Comparison of ENCODE assay signal across 15 mouse cellular contexts in genomic region chr17:64747461-64747860, GRCm38 (mm10).
"Had no signal": no experiment of that assay in that cellular context is flagged by ENCODE, and none has a peak within 500 bp of the region (broad histone marks: within the 10 kb centered on the region; RNA-seq: fewer than 3 reads in every experiment).

No protein-coding gene starts in this region.

- H3K4me1 ChIP-seq: limb, embryonic 12.5 days; neural tube, embryonic 12.5 days had no signal

- H3K4me3 ChIP-seq: limb, embryonic 12.5 days; lung, embryonic 15.5 days; neural tube, embryonic 12.5 days had no signal

- H3K9me3 ChIP-seq: limb, embryonic 12.5 days; lung, embryonic 15.5 days; neural tube, embryonic 12.5 days had no signal

- H3K9ac ChIP-seq: limb, embryonic 12.5 days; liver, embryonic 14.5 days; lung, embryonic 15.5 days; neural tube, embryonic 12.5 days had no signal

- H3K27me3 ChIP-seq: limb, embryonic 12.5 days; lung, embryonic 15.5 days; neural tube, embryonic 12.5 days had no signal

- ATAC-seq: intestine, postnatal 0 days had no signal

- DNase-seq: layer of hippocampus, adult 9-11 months; layer of hippocampus, postnatal 36 days; midbrain, embryonic 14.5 days; retina, postnatal 1 day; right cerebral cortex, postnatal 4 days; spleen, adult 18-20 months; thymus, adult 18-20 months; thymus, postnatal 25 days had no signal

- H3K27ac ChIP-seq: kidney, postnatal 0 days; limb, embryonic 12.5 days; liver, embryonic 14.5 days; lung, embryonic 15.5 days; macrophage; neural tube, embryonic 12.5 days had no signal

- H3K4me2 ChIP-seq: limb, embryonic 12.5 days; lung, embryonic 15.5 days; neural tube, embryonic 12.5 days had no signal
